Mouse (Mus musculus) lung, postnatal 10 days (tissue): ENCODE data around the gene Ppip5k1.
A peak's percentile ranks its signal among the peaks of the same experiment; 100 is the strongest.
"Not testable (repeated sequence)": the region's sequence is repeated elsewhere in the genome, so short reads cannot be mapped to it uniquely, and the experiment has no call there.

Source experiments
- DNase-seq: peaks from one replicate; pipeline ENCODE4 v3.0.0; 2021

Gene Ppip5k1

GRCm38 (mm10) chr2:121354820-121355592 is at the start of gene Ppip5k1:
TSS of gene Ppip5k1 (minus strand) at chr2:121355396.
- peak; percentile 98 for DNase-seq

- no peak for DNase-seq
Measured at GRCm38 (mm10) chr2:121403296-121403695, 48.1 kb upstream of the Ppip5k1 start.

DNA sequence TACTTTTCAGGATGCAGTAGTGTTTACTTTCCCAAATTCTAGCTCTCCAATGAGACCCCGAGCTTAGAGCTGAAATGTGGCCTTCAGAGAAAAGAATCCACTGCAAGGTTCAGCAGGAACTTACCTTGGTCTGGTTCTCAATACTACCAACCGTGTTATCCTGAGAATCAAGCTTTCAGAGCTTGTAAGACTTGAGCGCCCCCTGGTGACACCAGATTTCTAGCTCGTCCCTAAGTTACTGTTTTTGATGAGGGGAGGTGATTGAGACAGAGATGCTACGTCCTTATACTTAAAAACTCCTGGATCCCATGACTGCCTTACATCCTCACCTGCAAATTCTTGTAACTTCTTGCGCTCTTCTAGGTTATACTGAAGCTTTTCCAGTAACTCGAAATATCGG is 41.4 kb upstream of the Ppip5k1 start:
- DNase-seq: peak; percentile 83

DNA sequence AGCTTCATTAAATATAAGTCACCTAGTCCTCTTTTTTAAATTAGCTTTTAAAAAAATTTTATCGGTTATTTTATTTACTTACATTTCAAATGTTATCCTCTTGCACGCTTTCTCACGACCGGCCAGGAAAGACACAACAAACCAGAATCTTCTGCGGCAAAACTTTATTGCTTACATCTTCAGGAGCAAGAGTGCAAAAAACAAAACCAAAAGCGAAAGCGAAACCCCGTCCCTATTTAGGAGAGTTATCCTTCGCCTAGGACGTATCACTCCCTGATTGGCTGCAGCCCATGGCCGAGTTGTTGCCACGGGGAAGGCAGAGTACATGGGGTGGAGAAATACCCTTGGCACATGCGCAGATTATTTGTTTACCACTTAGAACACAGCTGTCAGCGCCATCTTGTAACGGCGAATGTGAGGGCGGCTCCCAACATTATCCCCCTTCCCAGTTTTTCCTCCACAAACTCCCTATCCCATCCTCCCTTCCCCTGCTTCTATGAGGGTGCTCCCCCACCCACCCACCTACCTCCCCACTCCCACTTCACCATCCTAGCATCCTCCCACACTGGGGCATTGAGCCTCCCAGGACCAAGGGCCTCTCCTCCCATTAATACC is 31.9 kb upstream of the Ppip5k1 start, which contains the start of gene Strc:
TSS of gene Strc (minus strand) at position 208 of the 615 bp plus-strand sequence.
- not testable (repeated sequence) for DNase-seq

DNA sequence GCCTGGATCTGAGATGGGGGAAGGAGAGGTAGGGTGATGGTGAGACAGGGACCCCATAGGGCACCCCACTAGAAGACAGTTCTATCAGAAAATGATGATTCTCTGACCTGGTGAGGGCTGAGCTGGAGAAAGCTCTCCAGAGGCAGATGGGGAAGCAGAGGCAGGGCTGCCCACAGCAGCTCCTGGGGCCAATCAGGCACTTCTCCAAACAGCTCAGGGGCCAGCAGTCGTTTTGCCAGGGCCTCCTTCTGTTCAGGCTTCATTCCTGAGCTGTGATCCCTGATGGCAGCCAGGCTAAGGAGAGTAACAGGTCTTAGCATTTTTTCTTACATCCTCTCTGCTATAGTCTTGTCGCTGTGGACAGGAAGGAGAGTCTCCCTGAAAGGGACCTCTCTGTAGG is 19.6 kb upstream of the Ppip5k1 start:
- DNase-seq: no peak

DNA sequence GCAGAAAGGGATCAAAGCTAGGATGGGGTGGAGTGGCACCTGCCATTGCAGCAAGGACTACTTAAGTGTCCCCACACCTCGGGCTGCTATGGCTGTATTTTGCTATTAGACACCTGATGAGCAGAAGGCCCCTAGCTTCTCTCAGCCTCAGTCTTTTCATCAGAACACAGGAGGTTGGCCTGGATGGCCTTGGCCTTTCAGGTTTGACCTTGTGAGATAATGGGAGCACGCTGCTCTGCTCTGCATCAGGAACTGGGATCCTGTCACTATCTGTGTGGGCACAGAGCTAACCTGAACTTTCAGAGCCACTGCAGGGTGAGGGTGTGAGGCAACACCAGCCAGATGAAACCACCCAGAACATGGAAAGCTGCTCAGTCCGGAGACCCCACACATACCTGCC is 17.1 kb upstream of the Ppip5k1 start:
- no peak for DNase-seq

DNA sequence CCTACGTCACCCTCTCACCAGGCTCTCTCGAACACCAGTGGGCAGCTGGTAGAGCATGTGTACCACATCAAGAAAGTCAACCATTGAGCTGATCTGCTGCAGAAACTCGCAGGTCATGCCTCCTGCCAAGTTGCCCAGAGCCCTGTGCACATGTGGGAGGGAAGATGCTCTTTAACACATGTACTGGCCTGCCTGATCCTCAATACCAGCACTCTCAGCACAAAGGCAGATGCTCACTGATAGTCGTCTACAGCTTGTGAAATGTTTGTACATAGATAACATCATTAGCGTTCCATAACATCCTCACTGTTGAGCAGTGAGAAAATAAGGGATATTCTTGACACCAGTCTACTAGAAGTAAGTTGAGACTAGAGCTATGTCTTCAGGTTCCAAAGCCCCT is 15.7 kb upstream of the Ppip5k1 start:
- DNase-seq: no peak

DNA sequence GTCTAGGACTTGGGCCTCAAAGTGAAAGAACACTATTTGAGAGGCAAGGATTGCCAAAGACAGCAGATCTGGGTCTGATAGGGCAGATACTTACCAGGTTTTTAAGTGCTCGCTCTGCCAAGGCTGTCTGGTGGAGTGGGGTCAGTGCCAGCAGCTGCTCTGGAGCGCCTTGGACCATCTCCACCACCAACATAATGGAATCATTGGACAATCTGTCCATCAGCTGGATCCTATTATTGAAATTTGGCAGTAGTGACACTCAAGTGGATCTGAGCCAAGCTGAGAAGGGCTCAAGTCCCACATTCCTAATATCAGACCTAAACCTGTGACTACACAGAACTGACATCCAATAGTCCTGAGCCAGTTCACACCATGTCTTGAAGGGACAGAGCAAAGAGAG is 13.6 kb upstream of the Ppip5k1 start:
- DNase-seq: peak; percentile 13

DNA sequence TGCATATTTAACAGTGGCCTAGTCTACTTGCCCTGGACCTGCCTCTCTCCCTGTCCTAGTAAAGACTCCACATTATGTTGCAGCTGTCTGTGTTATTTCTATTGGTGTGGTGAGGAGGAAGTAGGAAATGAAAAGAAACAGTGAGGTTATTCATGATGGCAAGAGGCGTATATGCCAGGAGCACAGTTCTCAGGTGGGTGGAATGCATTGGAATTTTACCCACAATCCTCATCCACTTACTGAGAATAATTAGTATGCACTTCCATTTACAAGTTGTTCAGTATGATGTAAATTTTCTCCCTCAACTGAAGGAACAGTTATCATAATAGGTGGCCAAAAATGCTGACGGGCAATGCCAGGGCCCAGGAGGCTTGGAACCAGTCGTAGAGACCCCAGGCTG is 8.5 kb upstream of the Ppip5k1 start:
- DNase-seq: no peak

DNA sequence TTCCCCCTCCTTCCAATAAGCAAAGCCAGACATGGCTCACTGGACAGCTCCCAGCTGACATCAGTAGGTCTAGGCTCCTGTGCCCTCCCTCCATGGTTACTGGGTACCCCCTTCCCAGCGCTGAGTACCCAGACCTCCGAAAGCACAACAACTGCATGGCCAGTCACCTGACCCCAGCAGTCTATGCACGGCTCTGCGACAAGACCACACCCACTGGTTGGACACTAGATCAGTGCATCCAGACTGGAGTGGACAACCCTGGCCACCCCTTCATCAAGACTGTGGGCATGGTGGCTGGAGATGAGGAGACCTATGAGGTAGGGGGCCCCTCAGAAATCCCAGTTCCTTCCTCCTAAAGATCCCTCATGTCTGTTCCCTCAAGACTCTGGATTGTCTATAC is 4.3 kb upstream of the Ppip5k1 start:
- DNase-seq: no peak

DNA sequence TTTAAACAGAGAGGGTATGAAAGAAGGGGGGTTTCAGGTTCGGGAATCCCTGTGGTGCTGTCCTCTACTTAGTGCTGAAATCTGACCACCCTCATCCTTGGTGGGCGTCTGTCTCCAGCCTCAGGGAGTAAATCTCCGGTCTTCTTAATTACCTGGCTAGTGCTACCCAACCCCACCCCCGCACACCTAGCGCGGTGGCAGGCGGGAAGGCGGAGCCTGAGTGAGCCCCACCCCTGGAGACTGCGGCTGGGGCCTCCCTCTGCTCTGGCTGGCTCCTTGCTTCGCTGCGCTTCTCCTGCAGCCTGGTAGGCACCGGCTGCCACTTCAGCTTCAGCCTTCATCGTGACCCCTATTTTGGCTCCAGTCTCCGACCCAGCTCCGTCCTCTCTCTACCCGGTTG is 3.2 kb upstream of the Ppip5k1 start:
- DNase-seq: peak; percentile 64

DNA sequence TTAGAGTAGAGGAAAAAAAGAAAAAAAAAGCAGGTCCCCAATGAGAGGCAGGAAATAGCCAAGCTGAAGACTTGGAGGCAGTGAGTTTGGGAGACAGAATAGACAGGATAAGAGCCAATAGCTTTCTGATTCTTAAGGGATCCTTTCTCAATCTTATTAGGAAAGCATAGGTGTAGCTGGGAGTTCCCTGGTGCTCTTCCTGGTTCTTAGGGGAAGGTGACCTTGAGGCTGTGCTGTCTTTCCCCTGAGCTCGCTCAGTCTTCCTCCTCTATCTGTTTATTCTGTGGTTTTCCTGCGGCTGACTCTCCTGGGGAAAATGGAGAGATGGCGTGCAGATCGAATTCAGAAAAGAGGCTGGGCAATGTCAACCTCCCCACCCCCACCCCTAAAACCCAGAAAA is 2.8 kb upstream of the Ppip5k1 start:
- DNase-seq: no peak

DNA sequence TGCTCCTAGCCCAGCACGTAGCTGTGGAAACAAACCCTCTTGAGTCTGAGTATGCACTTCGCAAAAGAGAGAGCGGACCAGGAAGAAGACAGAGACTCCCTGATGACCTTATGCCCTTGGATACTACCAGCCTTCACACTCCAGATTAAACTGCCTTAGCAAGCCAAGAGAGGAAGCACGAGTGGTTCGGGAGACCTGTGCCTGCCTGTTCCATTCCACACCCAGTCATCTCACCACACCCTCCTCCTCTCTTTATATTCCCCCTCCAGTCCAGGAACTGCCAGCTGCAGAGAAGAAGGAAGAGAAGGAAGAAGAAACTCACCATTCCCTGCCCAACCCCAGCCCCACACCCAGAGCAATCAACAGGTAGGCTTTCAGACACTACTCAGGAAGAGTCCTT is 2.3 kb upstream of the Ppip5k1 start, which contains the start of gene Ckmt1:
TSS of gene Ckmt1 (plus strand) at position 221 of the 400 bp plus-strand sequence.
- DNase-seq: no peak

GRCm38 (mm10) chr2:121354378-121354777 is 818 bp downstream of the Ppip5k1 start:
- DNase-seq: no peak

DNA sequence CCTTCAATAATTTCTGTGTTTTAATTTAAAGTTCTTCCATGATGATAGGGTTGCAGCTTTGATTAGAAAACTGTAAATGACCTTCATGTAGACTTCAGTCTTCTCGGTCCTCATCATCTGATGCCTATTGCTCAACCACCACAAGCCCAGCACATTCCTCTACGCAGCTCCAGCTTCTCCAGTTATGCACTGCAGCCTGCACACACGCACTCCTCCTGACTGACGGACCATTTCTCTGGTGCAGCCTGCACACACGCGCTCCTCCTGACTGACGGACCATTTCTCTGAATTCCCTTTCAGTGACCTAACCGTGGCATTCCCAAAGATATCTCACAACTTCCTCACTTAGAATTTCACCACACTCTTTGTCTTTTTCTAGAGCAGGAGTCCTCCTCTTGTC is 2.0 kb downstream of the Ppip5k1 start:
- DNase-seq: no peak

- no peak for DNase-seq
Measured at GRCm38 (mm10) chr2:121339057-121339456, 16.1 kb downstream of the Ppip5k1 start.

GRCm38 (mm10) chr2:121329492-121329891 is 25.7 kb downstream of the Ppip5k1 start:
- no peak for DNase-seq

GRCm38 (mm10) chr2:121323693-121324470 is 31.3 kb downstream of the Ppip5k1 start:
- DNase-seq: no peak

DNA sequence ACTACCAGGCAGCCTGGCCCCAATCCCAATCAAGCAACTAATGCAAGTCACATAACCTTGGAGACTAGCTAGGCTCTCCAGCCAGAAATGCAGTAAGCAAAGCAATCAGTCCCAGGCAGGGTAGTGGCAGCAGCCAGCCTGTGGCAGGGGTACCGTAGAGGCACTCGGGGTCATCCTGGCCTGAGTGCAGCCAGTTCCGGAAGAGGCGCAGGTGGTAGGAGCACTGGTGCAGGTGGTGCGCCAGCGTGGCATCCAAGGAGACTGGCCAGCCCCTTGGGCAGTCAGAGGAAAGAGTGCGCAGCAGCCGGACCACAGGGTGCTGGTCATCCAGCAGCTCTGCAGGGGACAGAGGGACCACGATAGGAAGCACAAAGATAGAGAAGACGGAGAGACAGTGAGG is 32.2 kb downstream of the Ppip5k1 start:
- DNase-seq: no peak

DNA sequence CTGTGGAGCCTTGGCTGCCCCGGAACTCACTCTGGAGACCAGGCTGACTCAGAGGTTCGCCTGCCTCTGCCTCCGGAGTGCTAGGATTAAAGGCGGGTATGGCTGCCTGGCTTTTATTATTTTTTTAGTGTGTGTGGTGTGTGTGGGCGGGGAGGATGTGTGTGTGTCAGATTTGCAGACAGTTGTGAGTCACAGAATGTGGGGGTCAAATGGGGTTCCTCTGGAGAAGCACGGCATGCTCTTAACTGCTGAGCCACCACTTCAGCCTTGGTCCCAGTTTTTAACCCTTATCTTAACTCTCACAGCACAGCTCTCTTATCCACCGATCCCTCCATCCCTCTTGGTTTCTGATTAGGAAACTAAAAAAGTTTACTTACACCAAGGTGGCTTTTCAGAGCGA is 38.9 kb downstream of the Ppip5k1 start:
- no peak for DNase-seq

- peak; percentile 66 for DNase-seq
Measured at GRCm38 (mm10) chr2:121308997-121309416, 46.2 kb downstream of the Ppip5k1 start.

DNA sequence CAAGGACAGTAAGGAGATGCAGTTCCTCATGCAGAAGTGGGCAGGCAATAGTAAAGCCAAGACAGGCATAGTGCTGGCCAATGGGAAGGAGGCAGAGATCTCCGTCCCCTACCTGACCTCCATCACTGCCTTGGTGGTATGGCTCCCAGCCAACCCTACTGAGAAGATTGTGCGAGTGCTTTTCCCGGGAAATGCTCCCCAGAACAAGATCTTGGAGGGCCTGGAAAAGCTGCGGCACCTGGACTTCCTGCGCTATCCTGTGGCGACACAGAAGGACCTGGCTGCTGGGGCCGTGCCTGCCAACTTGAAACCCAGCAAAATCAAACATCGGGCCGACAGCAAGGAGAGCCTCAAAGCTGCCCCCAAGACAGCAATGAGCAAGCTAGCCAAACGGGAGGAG is 55.2 kb downstream of the Ppip5k1 start:
- DNase-seq: no peak

- DNase-seq: no peak
Measured at GRCm38 (mm10) chr2:121299471-121299870, 55.7 kb downstream of the Ppip5k1 start.

- no peak for DNase-seq
Measured at GRCm38 (mm10) chr2:121298131-121298530, 57.1 kb downstream of the Ppip5k1 start.
